ENCODE assay signal across 19 mouse cellular contexts in genomic region chr12:8324086-8324485, GRCm38 (mm10). TPM values are rescaled to one million over a fixed set of nuclear protein-coding genes. Genes with fewer than 3 reads are reported as not detected.
"Had no signal": no experiment of that assay in that cellular context is flagged by ENCODE, and none has a peak within 500 bp of the region (broad histone marks: within the 10 kb centered on the region; RNA-seq: fewer than 3 reads in every experiment).

No protein-coding gene starts in this region.

- H3K27ac ChIP-seq: midbrain, embryonic 10.5 days; midbrain, embryonic 12.5 days; neural tube, embryonic 13.5 days; neural tube, embryonic 15.5 days had no signal

- DNase-seq: lung, embryonic 14.5 days; lung, postnatal 10 days; lung, postnatal 4 days; midbrain, embryonic 14.5 days; retina, postnatal 1 day; right cerebral cortex, adult 18-20 months; right cerebral cortex, postnatal 25 days; right cerebral cortex, postnatal 4 days; spleen, adult 18-20 months; thymus, adult 18-20 months; thymus, postnatal 14 days; thymus, postnatal 36 days had no signal

- H3K4me3 ChIP-seq: midbrain, embryonic 10.5 days; midbrain, embryonic 12.5 days; myocyte; neural tube, embryonic 13.5 days; neural tube, embryonic 15.5 days had no signal

RNA-seq across cellular contexts. Expression of gene Gdf7, which starts 22.3 kb away (rescaled TPM):
- total RNA-seq: megakaryocyte, adult 5-6 weeks; megakaryocyte-erythroid progenitor cell, adult 5-6 weeks had no signal
